Mouse (Mus musculus) liver, embryonic 14.5 days (tissue): ENCODE results near the gene Gpr87.

Experiments
- CTCF ChIP-seq: IDR thresholded peaks from 2 replicates; pipeline ENCODE4 v1.5.1; 2016; ENCODE audit warnings: antibody characterized with exemption, low read depth, control low read depth
- EP300 ChIP-seq: IDR thresholded peaks from 2 replicates; pipeline ENCODE4 v1.6.1; 2016; ENCODE audit warnings: antibody characterized with exemption, low read depth

GRCm38 (mm10) chr3:59210089-59210488, 15.2 kb upstream of the Gpr87 start:
- no peak for TF ChIP-seq CTCF
- TF ChIP-seq EP300, result no peak
